Mouse (Mus musculus): Measurements from ENCODE around the gene Cse1l. TPM values are rescaled to one million over a fixed set of nuclear protein-coding genes. Genes with fewer than 3 reads are reported as not detected.
A peak's percentile ranks its signal among the peaks of the same experiment; 100 is the strongest.

The Cse1l gene
- polyA plus RNA-seq, 1 experiment from 2014 or later, result 137 TPM

- Histone ChIP-seq H3K27ac (ENCODE audit: low read depth, low read length) (0 out of 2 replicates have a peak overlapping the region, but pooled peaks have one; percentile 9), H3K4me2 (ENCODE audit: low read length) (no peak overlapping the region), H3K9me3 (replicated peaks; ENCODE audit: control insufficient read depth, low read length) (no peaks in the 10 kb centered on the region), H3K27me3 (replicated peaks; ENCODE audit: control insufficient read depth, insufficient read depth, low read length) (no peaks in the 10 kb centered on the region), H3K4me1 (ENCODE audit: control insufficient read depth, insufficient read depth, low read length) (no peaks in the 10 kb centered on the region), H3K36me3 (ENCODE audit: control insufficient read depth, insufficient read depth, low read length) (no peaks in the 10 kb centered on the region), H3K4me3 (ENCODE audit: low read depth, low read length) (no peak overlapping the region), H3K9ac (ENCODE audit: low read length) (no peak overlapping the region)
- ATAC-seq (no peak), DNase-seq (ENCODE audit: low spot score) (no peak)
- WGBS, result 90% methylated on average over 6 of the region's 6 CpGs
These were observed 68.5 kb downstream of the Cse1l start for GRCm38 (mm10) chr2:166974177-166974872.

GRCm38 (mm10) chr2:166976356-166976755, 70.5 kb downstream of the Cse1l start:
- ATAC-seq (no peak), DNase-seq (ENCODE audit: low spot score) (no peak)
- Histone ChIP-seq H3K4me1 (ENCODE audit: control insufficient read depth, insufficient read depth, low read length) (no peaks in the 10 kb centered on the region), H3K36me3 (ENCODE audit: control insufficient read depth, insufficient read depth, low read length) (no peaks in the 10 kb centered on the region), H3K27ac (ENCODE audit: low read depth, low read length) (no peak overlapping the region), H3K4me2 (ENCODE audit: low read length) (no peak overlapping the region), H3K9ac (ENCODE audit: low read length) (no peak overlapping the region), H3K27me3 (replicated peaks; ENCODE audit: control insufficient read depth, insufficient read depth, low read length) (no peaks in the 10 kb centered on the region), H3K9me3 (replicated peaks; ENCODE audit: control insufficient read depth, low read length) (no peaks in the 10 kb centered on the region), H3K4me3 (ENCODE audit: low read depth, low read length) (no peak overlapping the region)
- 89% methylated on average over 3 of the region's 3 CpGs for WGBS

GRCm38 (mm10) chr2:166977490-166977889, 71.7 kb downstream of the Cse1l start:
- H3K27ac ChIP-seq (ENCODE audit: low read depth, low read length), result no peak overlapping the region
- WGBS, result 93% methylated on average over 3 of the region's 3 CpGs
- ATAC-seq, result no peak

GRCm38 (mm10) chr2:166980161-166980560, 74.3 kb downstream of the Cse1l start:
- Histone ChIP-seq H3K4me2 (ENCODE audit: low read length) (no peak overlapping the region), H3K27ac (ENCODE audit: low read depth, low read length) (no peak overlapping the region), H3K9me3 (replicated peaks; ENCODE audit: control insufficient read depth, low read length) (no peaks in the 10 kb centered on the region), H3K27me3 (replicated peaks; ENCODE audit: control insufficient read depth, insufficient read depth, low read length) (no peaks in the 10 kb centered on the region), H3K36me3 (ENCODE audit: control insufficient read depth, insufficient read depth, low read length) (no peaks in the 10 kb centered on the region), H3K9ac (ENCODE audit: low read length) (no peak overlapping the region), H3K4me1 (ENCODE audit: control insufficient read depth, insufficient read depth, low read length) (no peaks in the 10 kb centered on the region), H3K4me3 (ENCODE audit: low read depth, low read length) (no peak overlapping the region)
- DNase-seq (ENCODE audit: low spot score) (no peak), ATAC-seq (no peak)
- WGBS, result 90% methylated on average over 2 of the region's 2 CpGs

More at GRCm38 (mm10) chr2:166977490-166977889, 71.7 kb downstream of the Cse1l start:
- Histone ChIP-seq H3K4me3 (ENCODE audit: low read depth, low read length) (no peak overlapping the region), H3K27me3 (replicated peaks; ENCODE audit: control insufficient read depth, insufficient read depth, low read length) (no peaks in the 10 kb centered on the region), H3K9ac (ENCODE audit: low read length) (no peak overlapping the region), H3K36me3 (ENCODE audit: control insufficient read depth, insufficient read depth, low read length) (no peaks in the 10 kb centered on the region), H3K4me2 (ENCODE audit: low read length) (no peak overlapping the region), H3K4me1 (ENCODE audit: control insufficient read depth, insufficient read depth, low read length) (no peaks in the 10 kb centered on the region), H3K9me3 (replicated peaks; ENCODE audit: control insufficient read depth, low read length) (no peaks in the 10 kb centered on the region)
- DNase-seq (ENCODE audit: low spot score), result no peak

GRCm38 (mm10) chr2:166983351-166983894, 77.6 kb downstream of the Cse1l start:
- WGBS, result 85% methylated on average over 4 of the region's 4 CpGs

GRCm38 (mm10) chr2:166990861-166991260, 85.0 kb downstream of the Cse1l start:
- no peak for DNase-seq (ENCODE audit: low spot score)
- no peaks in the 10 kb centered on the region for H3K36me3 ChIP-seq (ENCODE audit: control insufficient read depth, insufficient read depth, low read length)
- no peaks in the 10 kb centered on the region for H3K27me3 ChIP-seq (replicated peaks; ENCODE audit: control insufficient read depth, insufficient read depth, low read length)
- ATAC-seq, result no peak
- H3K27ac ChIP-seq (ENCODE audit: low read depth, low read length), result no peak overlapping the region
- H3K9ac ChIP-seq (ENCODE audit: low read length), result no peak overlapping the region
- H3K4me2 ChIP-seq (ENCODE audit: low read length), result no peak overlapping the region
- whole genome bisulfite sequencing, result 90% methylated on average over 7 of the region's 7 CpGs
- H3K4me3 ChIP-seq (ENCODE audit: low read depth, low read length), result no peak overlapping the region
- H3K9me3 ChIP-seq (replicated peaks; ENCODE audit: control insufficient read depth, low read length), result no peaks in the 10 kb centered on the region
- H3K4me1 ChIP-seq (ENCODE audit: control insufficient read depth, insufficient read depth, low read length), result peaks cover 13% of the 10 kb centered on the region

More at GRCm38 (mm10) chr2:166983351-166983894, 77.6 kb downstream of the Cse1l start:
- Histone ChIP-seq H3K36me3 (ENCODE audit: control insufficient read depth, insufficient read depth, low read length) (no peaks in the 10 kb centered on the region), H3K9ac (ENCODE audit: low read length) (no peak overlapping the region), H3K27me3 (replicated peaks; ENCODE audit: control insufficient read depth, insufficient read depth, low read length) (no peaks in the 10 kb centered on the region), H3K9me3 (replicated peaks; ENCODE audit: control insufficient read depth, low read length) (no peaks in the 10 kb centered on the region), H3K4me3 (ENCODE audit: low read depth, low read length) (no peak overlapping the region), H3K4me1 (ENCODE audit: control insufficient read depth, insufficient read depth, low read length) (no peaks in the 10 kb centered on the region), H3K4me2 (ENCODE audit: low read length) (no peak overlapping the region), H3K27ac (ENCODE audit: low read depth, low read length) (no peak overlapping the region)
- DNase-seq (ENCODE audit: low spot score) (no peak), ATAC-seq (no peak)

- Histone ChIP-seq H3K4me2 (ENCODE audit: low read length) (no peak overlapping the region), H3K9ac (ENCODE audit: low read length) (no peak overlapping the region), H3K27ac (ENCODE audit: low read depth, low read length) (no peak overlapping the region), H3K4me1 (ENCODE audit: control insufficient read depth, insufficient read depth, low read length) (peaks cover 13% of the 10 kb centered on the region), H3K27me3 (replicated peaks; ENCODE audit: control insufficient read depth, insufficient read depth, low read length) (no peaks in the 10 kb centered on the region), H3K4me3 (ENCODE audit: low read depth, low read length) (no peak overlapping the region), H3K36me3 (ENCODE audit: control insufficient read depth, insufficient read depth, low read length) (no peaks in the 10 kb centered on the region), H3K9me3 (replicated peaks; ENCODE audit: control insufficient read depth, low read length) (no peaks in the 10 kb centered on the region)
- DNase-seq (ENCODE audit: low spot score) (no peak), ATAC-seq (no peak)
These were observed 86.1 kb downstream of the Cse1l start for GRCm38 (mm10) chr2:166991945-166992344.

GRCm38 (mm10) chr2:166995021-166995795, 89.4 kb downstream of the Cse1l start:
- Histone ChIP-seq H3K4me1 (ENCODE audit: control insufficient read depth, insufficient read depth, low read length) (peaks cover 13% of the 10 kb centered on the region), H3K27ac (ENCODE audit: low read depth, low read length) (peak overlapping the region; percentile 97), H3K4me3 (ENCODE audit: low read depth, low read length) (peak overlapping the region; percentile 100), H3K27me3 (replicated peaks; ENCODE audit: control insufficient read depth, insufficient read depth, low read length) (no peaks in the 10 kb centered on the region), H3K9ac (ENCODE audit: low read length) (peak overlapping the region; percentile 96), H3K9me3 (replicated peaks; ENCODE audit: control insufficient read depth, low read length) (no peaks in the 10 kb centered on the region), H3K4me2 (ENCODE audit: low read length) (peak overlapping the region; percentile 89), H3K36me3 (ENCODE audit: control insufficient read depth, insufficient read depth, low read length) (no peaks in the 10 kb centered on the region)
- ATAC-seq, result peak; percentile 12; the same call in 1 of the 2 replicates
- peak; percentile 57 for DNase-seq (ENCODE audit: low spot score)
- WGBS, result 9% methylated on average over 28 of the region's 28 CpGs
